Mouse (Mus musculus) limb, embryonic 11.5 days (tissue): Measurements from ENCODE around the gene Atpaf2. TPM values are rescaled to one million over a fixed set of nuclear protein-coding genes. Genes with fewer than 3 reads are reported as not detected.

Experiments used
- ATAC-seq: fragments of 200-750 bp; cut with Nextera tagmentation; 2 replicates; pipeline ENCODE4 v1.8.0; 2017; ENCODE audit warnings: low read depth; ENCODE audit not compliant: insufficient number of reproducible peaks, low FRiP score, low TSS enrichment
- DNase-seq: peaks from one replicate; pipeline ENCODE4 v3.0.0-alpha.2; 2015; ENCODE audit warnings: low spot score
- H3K27ac ChIP-seq: fragments of 300-500 bp; sonication (generic); replicated peaks from 2 replicates; pipeline ENCODE4 v1.5.1; 2014; ENCODE audit warnings: low read depth, mild to moderate bottlenecking, low read length
- H3K27me3 ChIP-seq: fragments of 300-500 bp; sonication (generic); 2 replicates; pipeline ENCODE4 v1.6.1; 2014; ENCODE audit warnings: mild to moderate bottlenecking, low read length, mixed read lengths; ENCODE audit not compliant: control insufficient read depth, insufficient read depth
- H3K36me3 ChIP-seq: fragments of 300-500 bp; sonication (generic); 2 replicates; pipeline ENCODE4 v1.6.1; 2014; ENCODE audit warnings: mild to moderate bottlenecking, low read length, moderate library complexity, mixed read lengths; ENCODE audit not compliant: control insufficient read depth, insufficient read depth
- H3K4me1 ChIP-seq: fragments of 300-500 bp; sonication (generic); 2 replicates; pipeline ENCODE4 v1.6.1; 2014; ENCODE audit warnings: low read length, mixed read lengths; ENCODE audit not compliant: control insufficient read depth, insufficient read depth
- H3K4me2 ChIP-seq: fragments of 300-500 bp; sonication (generic); 2 replicates; pipeline ENCODE4 v1.6.1; 2014; ENCODE audit warnings: low read depth, mild to moderate bottlenecking, moderate library complexity; ENCODE audit not compliant: severe bottlenecking
- H3K4me3 ChIP-seq: fragments of 300-500 bp; sonication (generic); 2 replicates; pipeline ENCODE4 v1.5.1; 2014; ENCODE audit warnings: low read depth, low read length
- H3K9ac ChIP-seq: fragments of 300-500 bp; sonication (generic); 2 replicates; pipeline ENCODE4 v1.6.1; 2014; ENCODE audit warnings: mild to moderate bottlenecking, low read length
- H3K9me3 ChIP-seq: fragments of 300-500 bp; sonication (generic); 2 replicates; pipeline ENCODE4 v1.6.1; 2016; ENCODE audit warnings: low read length; ENCODE audit not compliant: control insufficient read depth
- WGBS: fragments of 180-500 bp; shearing (Covaris S2); extraction: QIAGEN DNeasy Blood & Tissue Kit; methylation state at CpG from one replicate; pipeline ENCODE4 v1.1.7; 2014; 5-methylcytosine and 5-hydroxymethylcytosine counted together
- polyA plus RNA-seq: library from polyadenylated mRNA; unstranded; fragments of >200 nt; fragmentation: Nextera tagmentation; extraction: Ambion mirVana; gene quantifications from 2 replicates; pipeline ENCODE4 v1.2.1, GENCODE M21; 2014

The Atpaf2 gene
- polyA plus RNA-seq, 1 experiment from 2014 or later = 53.7 TPM

DNA sequence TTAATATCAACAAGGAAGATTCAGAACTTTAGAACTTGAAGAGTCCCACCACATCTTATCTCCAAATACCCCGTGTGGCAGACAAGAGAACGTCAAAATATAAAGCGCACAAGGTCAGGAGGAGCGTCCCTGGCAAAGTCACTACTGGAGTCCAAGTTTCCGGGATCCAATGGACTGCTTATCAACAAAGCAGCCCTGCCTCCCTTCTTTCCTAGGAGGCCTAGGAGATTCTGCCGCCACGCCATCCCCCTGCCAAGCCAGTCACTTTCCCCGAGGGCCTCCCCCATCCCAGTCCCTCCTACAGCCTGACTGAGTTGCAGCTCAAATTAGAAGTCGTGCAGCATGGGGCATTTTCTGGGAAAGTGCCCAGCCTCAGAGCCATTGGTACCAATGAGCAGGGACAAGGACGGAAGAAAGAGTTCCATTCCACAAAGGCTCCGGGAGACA lies 66.3 kb downstream of the Atpaf2 start:
- WGBS = 34% methylated on average over 11 of the region's 11 CpGs
- Histone ChIP-seq H3K36me3 (no peaks in the 10 kb centered on the region), H3K27ac (no peak overlapping the region), H3K9me3 (no peaks in the 10 kb centered on the region), H3K27me3 (no peaks in the 10 kb centered on the region), H3K9ac (peak overlapping the region; percentile 66), H3K4me2 (peak overlapping the region; percentile 96), H3K4me1 (peaks cover 11% of the 10 kb centered on the region), H3K4me3 (peak overlapping the region; percentile 57)
- ATAC-seq (no peak), DNase-seq (no peak)

DNA sequence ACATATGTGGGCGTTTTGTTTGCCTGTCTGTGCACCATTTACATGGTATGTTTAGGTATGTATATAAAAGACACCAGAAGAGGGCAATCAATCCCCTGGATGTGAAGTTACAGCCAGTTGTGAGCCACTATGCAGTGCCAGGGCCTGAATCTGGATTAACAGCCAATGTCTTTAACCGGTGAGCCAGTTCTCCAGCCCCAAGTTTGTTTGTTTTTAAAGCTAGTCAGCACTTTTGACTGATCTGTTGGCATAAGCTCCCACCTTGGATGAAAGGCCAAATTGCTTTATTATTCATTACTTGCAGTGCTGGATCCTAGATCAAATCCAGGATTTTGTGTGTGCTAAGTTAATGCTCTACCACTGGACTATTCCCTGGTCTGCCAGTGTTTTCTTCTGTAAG lies 66.9 kb downstream of the Atpaf2 start:
- no peaks in the 10 kb centered on the region for H3K36me3 ChIP-seq
- DNase-seq = no peak
- H3K9me3 ChIP-seq = no peaks in the 10 kb centered on the region
- H3K4me1 ChIP-seq = peaks cover 11% of the 10 kb centered on the region
- H3K27me3 ChIP-seq = no peaks in the 10 kb centered on the region
- H3K4me3 ChIP-seq = no peak overlapping the region
- no peak overlapping the region for H3K9ac ChIP-seq
- no peak overlapping the region for H3K27ac ChIP-seq
- H3K4me2 ChIP-seq = no peak overlapping the region
- 58% methylated on average over 2 of the region's 2 CpGs for WGBS
- no peak for ATAC-seq

Other genes with a start within 250 kb of the Atpaf2 start
- 53.2 and 55.3 TPM in 2 replicates for gene Srebf1, start 195.9 kb downstream of the Atpaf2 start, polyA plus RNA-seq
- 10.6 and 12.2 TPM in 2 replicates for gene Tom1l2, start 65.6 kb downstream of the Atpaf2 start, polyA plus RNA-seq
- 1.4 and 1.9 TPM in 2 replicates for gene Drc3, start 65.1 kb downstream of the Atpaf2 start, polyA plus RNA-seq
- 28.6 and 30.8 TPM in 2 replicates for gene Gid4, start 1.3 kb downstream of the Atpaf2 start, polyA plus RNA-seq
- 129 and 137 TPM in 2 replicates for gene Drg2, start 36.1 kb upstream of the Atpaf2 start, polyA plus RNA-seq
- gene Myo15, start 50.9 kb upstream of the Atpaf2 start, polyA plus RNA-seq = 0.17 and 0.31 TPM in 2 replicates
- gene Alkbh5, start 117.9 kb upstream of the Atpaf2 start, polyA plus RNA-seq = 34.7 and 34.9 TPM in 2 replicates